Mouse (Mus musculus): ENCODE measurements around the gene Rnf32.

DNA sequence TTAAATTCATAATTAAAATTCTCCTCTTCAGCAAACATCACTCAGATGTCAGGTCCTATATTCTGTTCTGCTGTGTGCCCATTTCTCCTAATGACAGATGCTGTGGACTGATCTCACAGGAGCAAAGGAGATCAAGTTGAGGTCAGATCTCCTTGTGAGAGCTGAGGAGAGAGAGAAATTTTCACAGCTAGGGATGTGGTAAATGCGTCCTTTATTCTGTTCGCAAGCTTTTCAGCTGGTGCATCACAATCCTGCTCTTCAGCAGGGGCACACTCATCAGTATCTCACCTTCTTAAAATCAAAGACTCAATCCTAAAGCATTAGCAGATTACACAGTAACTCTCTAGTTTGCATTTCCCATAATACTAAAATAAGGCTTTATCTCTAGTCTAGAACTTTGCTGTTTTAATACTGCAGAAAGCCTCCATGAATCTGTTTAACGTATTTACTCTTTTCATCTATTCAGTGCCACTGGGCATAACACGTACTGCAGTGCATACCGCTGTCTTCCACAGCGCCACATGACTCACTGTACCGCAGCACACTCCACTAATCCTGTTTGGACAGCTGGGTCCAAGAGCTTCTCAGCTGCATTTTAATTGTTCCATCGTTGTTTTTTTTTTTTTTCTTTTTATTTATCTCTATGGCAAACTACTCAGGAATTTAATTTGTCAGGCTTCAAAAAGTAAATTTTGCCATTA, 55.2 kb downstream of the Rnf32 start:
- TF ChIP-seq CTCF (IDR thresholded peaks at IDR 0.05; ENCODE audit: borderline replicate concordance, extremely low read depth, insufficient read depth, insufficient read length) = no peak
- TF ChIP-seq POLR2A (IDR thresholded peaks at IDR 0.05; ENCODE audit: borderline replicate concordance, extremely low read depth, insufficient read depth, insufficient read length, poor library complexity, severe bottlenecking) = no peak

Data from brain, embryonic 14.5 days (tissue).